ENCODE assay signal across 12 mouse cellular contexts in genomic region chr2:93262291-93263285, GRCm38 (mm10).
A peak's percentile ranks its signal among the peaks of the same experiment; 100 is the strongest.
DNase-seq lines count a peak whose midpoint lies in the region; ATAC-seq and TF ChIP-seq lines count a peak whose summit lies in the region.
"Had no signal": no experiment of that assay in that cellular context is flagged by ENCODE, and none has a peak within 500 bp of the region (broad histone marks: within the 10 kb centered on the region; RNA-seq: fewer than 3 reads in every experiment).

No protein-coding gene starts in this region.

- WGBS in cerebellum, adult 2 months, result 93% methylated on average over 5 of the region's 5 CpGs
- 71% methylated on average over 5 of the region's 5 CpGs for WGBS in forebrain, embryonic 14.5 days

- TF ChIP-seq CTCF in cerebellum, adult 2 months (IDR thresholded peaks at IDR 0.05; ENCODE audit: borderline replicate concordance, insufficient read depth, low read depth, low read length), result no peak
- TF ChIP-seq CTCF in testis, adult 2 months (IDR thresholded peaks at IDR 0.05; ENCODE audit: control insufficient read depth, insufficient read depth, insufficient replicate concordance, low read depth, low read length), result no peak

- no peaks in the 10 kb centered on the region for H3K9me3 ChIP-seq in forebrain, embryonic 14.5 days (replicated peaks; ENCODE audit: control insufficient read depth, low read length)
- H3K9me3 ChIP-seq: midbrain, embryonic 12.5 days had no signal

- H3K27ac ChIP-seq in cerebellum, adult 2 months (ENCODE audit: insufficient read depth, low read length), result no peak overlapping the region
- peak overlapping the region; percentile 33; the same call in 1 of the 2 replicates for H3K27ac ChIP-seq in testis, adult 2 months (ENCODE audit: control insufficient read depth, insufficient read depth, low read depth, low read length)
- H3K27ac ChIP-seq in forebrain, embryonic 14.5 days (ENCODE audit: low read depth, low read length), result no peak overlapping the region
- H3K27ac ChIP-seq: midbrain, embryonic 12.5 days had no signal

- no peaks in the 10 kb centered on the region for H3K27me3 ChIP-seq in cerebellum, adult 2 months (ENCODE audit: control insufficient read depth, insufficient read depth, low read length)
- H3K27me3 ChIP-seq in testis, adult 2 months (ENCODE audit: control insufficient read depth, insufficient read depth, low read length), result no peaks in the 10 kb centered on the region
- no peaks in the 10 kb centered on the region for H3K27me3 ChIP-seq in forebrain, embryonic 14.5 days (replicated peaks; ENCODE audit: control insufficient read depth, insufficient read depth, low read length)
- H3K27me3 ChIP-seq: midbrain, embryonic 12.5 days had no signal

- no peak overlapping the region for H3K9ac ChIP-seq in forebrain, embryonic 14.5 days (ENCODE audit: low read length)
- H3K9ac ChIP-seq: midbrain, embryonic 12.5 days had no signal

- no peak overlapping the region for H3K4me2 ChIP-seq in forebrain, embryonic 14.5 days (ENCODE audit: low read length)
- H3K4me2 ChIP-seq: midbrain, embryonic 12.5 days had no signal

- peaks cover 17% of the 10 kb centered on the region for H3K4me1 ChIP-seq in cerebellum, adult 2 months (ENCODE audit: control insufficient read depth, insufficient read depth, low read length)
- H3K4me1 ChIP-seq in testis, adult 2 months (ENCODE audit: control insufficient read depth, insufficient read depth, low read length), result peaks cover 2% of the 10 kb centered on the region; the same call in 1 of the 2 replicates
- peaks cover 18% of the 10 kb centered on the region for H3K4me1 ChIP-seq in forebrain, embryonic 14.5 days (ENCODE audit: control insufficient read depth, insufficient read depth, low read length)

- DNase-seq in cerebellum, adult 9-11 months, result peak; percentile 25
- DNase-seq in cerebellum, adult 2 months, result no peak
- DNase-seq in testis, postnatal 14 days (ENCODE audit: low spot score), result no peak
- peak; percentile 74 to 89 for DNase-seq in kidney, postnatal 25 days
- DNase-seq in spleen, adult 18-20 months, result no peak
- no peak for DNase-seq in forebrain, embryonic 14.5 days (ENCODE audit: low spot score)
- DNase-seq: B cell, adult 2 months; embryo, embryonic 11 days; gastrocnemius, postnatal 36 days had no signal

- no peak for ATAC-seq in erythroid progenitor cell, adult 5-6 weeks (replicated peaks; ENCODE audit: low FRiP score, poor library complexity, severe bottlenecking)
- ATAC-seq in forebrain, embryonic 14.5 days, result no peak

- H3K36me3 ChIP-seq in testis, adult 2 months (ENCODE audit: control insufficient read depth, insufficient read depth, low read length), result no peaks in the 10 kb centered on the region
- H3K36me3 ChIP-seq in forebrain, embryonic 14.5 days (ENCODE audit: control insufficient read depth, insufficient read depth, low read length), result no peaks in the 10 kb centered on the region
- H3K36me3 ChIP-seq: midbrain, embryonic 12.5 days had no signal

- TF ChIP-seq POLR2A in cerebellum, adult 2 months (IDR thresholded peaks at IDR 0.05; ENCODE audit: borderline replicate concordance, insufficient read depth, low read length), result no peak
- no peak for TF ChIP-seq POLR2A in testis, adult 2 months (IDR thresholded peaks at IDR 0.05; ENCODE audit: control insufficient read depth, low read depth, low read length)

- H3K4me3 ChIP-seq in cerebellum, adult 2 months (replicated peaks; ENCODE audit: insufficient read depth, low read depth, low read length), result no peak overlapping the region
- no peak overlapping the region for H3K4me3 ChIP-seq in testis, adult 2 months (ENCODE audit: control insufficient read depth, low read depth, low read length)
- no peak overlapping the region for H3K4me3 ChIP-seq in forebrain, embryonic 14.5 days (ENCODE audit: low read depth, low read length)
- H3K4me3 ChIP-seq: midbrain, embryonic 12.5 days had no signal

Comparison
In these comparisons a context has a peak if more than half of its experiments do, and no peak if none do; other contexts are left out.
1. DNase-seq: peak in cerebellum, adult 9-11 months (single experiment) and kidney, postnatal 25 days (2 of 2); none in cerebellum, adult 2 months (0 of 2), testis, postnatal 14 days (single experiment), spleen, adult 18-20 months (0 of 2) and forebrain, embryonic 14.5 days (single experiment).